Mouse (Mus musculus) hindbrain, embryonic 16.5 days (tissue): ENCODE data around the gene Dntt. TPM values are rescaled to one million over a fixed set of nuclear protein-coding genes. Genes with fewer than 3 reads are reported as not detected.

ENCODE experiments used
- ATAC-seq: fragments of 200-750 bp; cut with Nextera tagmentation; 2 replicates; pipeline ENCODE4 v1.8.0; 2017; ENCODE audit warnings: moderate TSS enrichment, moderate library complexity
- H3K27ac ChIP-seq: fragments of 300-500 bp; sonication (generic); 2 replicates; pipeline ENCODE4 v1.5.1; 2014; ENCODE audit warnings: low read depth, mild to moderate bottlenecking, control low read depth, low read length, moderate library complexity
- H3K27me3 ChIP-seq: fragments of 300-500 bp; sonication (generic); replicated peaks from 2 replicates; pipeline ENCODE4 v1.6.1; 2014; ENCODE audit warnings: low read length; ENCODE audit not compliant: control insufficient read depth, insufficient read depth
- H3K36me3 ChIP-seq: fragments of 300-500 bp; sonication (generic); 2 replicates; pipeline ENCODE4 v1.6.1; 2014; ENCODE audit warnings: mild to moderate bottlenecking, low read length, moderate library complexity, mixed read lengths; ENCODE audit not compliant: control insufficient read depth, insufficient read depth
- H3K4me1 ChIP-seq: fragments of 300-500 bp; sonication (generic); 2 replicates; pipeline ENCODE4 v1.6.1; 2014; ENCODE audit warnings: low read depth, low read length; ENCODE audit not compliant: control insufficient read depth, insufficient read depth
- H3K4me2 ChIP-seq: fragments of 300-500 bp; sonication (generic); 2 replicates; pipeline ENCODE4 v1.6.1; 2014; ENCODE audit warnings: mild to moderate bottlenecking, low read length, control low read depth, moderate library complexity
- H3K4me3 ChIP-seq: fragments of 300-500 bp; sonication (generic); 2 replicates; pipeline ENCODE4 v1.5.1; 2014; ENCODE audit warnings: mild to moderate bottlenecking, low read length, control low read depth, moderate library complexity
- H3K9ac ChIP-seq: fragments of 300-500 bp; sonication (generic); 2 replicates; pipeline ENCODE4 v1.6.1; 2014; ENCODE audit warnings: low read depth, mild to moderate bottlenecking, control low read depth, low read length, moderate library complexity
- H3K9me3 ChIP-seq: fragments of 300-500 bp; sonication (generic); 2 replicates; pipeline ENCODE4 v1.6.1; 2014; ENCODE audit warnings: mild to moderate bottlenecking, low read length, moderate library complexity; ENCODE audit not compliant: control insufficient read depth
- WGBS: fragments of 180-500 bp; shearing (Covaris S2); extraction: QIAGEN DNeasy Blood & Tissue Kit; methylation state at CpG from one replicate; pipeline ENCODE4 v1.1.7; 2014; 5-methylcytosine and 5-hydroxymethylcytosine counted together
- polyA plus RNA-seq: library from polyadenylated mRNA; unstranded; fragments of >200 nt; fragmentation: Nextera tagmentation; extraction: Ambion mirVana; gene quantifications from 2 replicates; pipeline ENCODE4 v1.2.1, GENCODE M21; 2015

Gene Dntt
- polyA plus RNA-seq, 1 experiment from 2014 or later, result 0.10 TPM

DNA sequence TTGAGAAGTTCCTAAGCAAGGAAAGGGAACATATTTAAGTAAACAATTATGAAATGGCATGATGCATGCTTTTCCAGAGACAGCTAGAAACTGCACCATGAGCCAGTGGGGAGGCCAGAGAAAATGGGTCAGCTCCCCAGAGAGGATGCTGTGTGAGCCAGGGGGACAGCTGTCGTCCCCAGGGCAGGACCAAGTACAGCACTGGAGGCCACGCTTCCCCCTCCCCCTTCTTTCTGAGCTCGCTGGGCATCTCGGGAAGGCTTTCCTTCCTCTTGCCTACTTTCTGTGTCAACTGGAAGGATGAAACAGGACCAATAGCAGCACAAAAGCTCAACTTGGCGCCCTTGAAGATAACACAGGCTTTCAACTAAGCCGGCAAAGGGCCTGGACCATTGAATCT lies 21.7 kb upstream of the Dntt start:
- Histone ChIP-seq H3K4me2 (no peak overlapping the region), H3K4me1 (no peaks in the 10 kb centered on the region), H3K9ac (no peak overlapping the region), H3K27ac (no peak overlapping the region), H3K9me3 (no peaks in the 10 kb centered on the region), H3K4me3 (no peak overlapping the region), H3K36me3 (no peaks in the 10 kb centered on the region), H3K27me3 (no peaks in the 10 kb centered on the region)
- 42% methylated on average over 6 of the region's 6 CpGs for WGBS
- no peak for ATAC-seq

DNA sequence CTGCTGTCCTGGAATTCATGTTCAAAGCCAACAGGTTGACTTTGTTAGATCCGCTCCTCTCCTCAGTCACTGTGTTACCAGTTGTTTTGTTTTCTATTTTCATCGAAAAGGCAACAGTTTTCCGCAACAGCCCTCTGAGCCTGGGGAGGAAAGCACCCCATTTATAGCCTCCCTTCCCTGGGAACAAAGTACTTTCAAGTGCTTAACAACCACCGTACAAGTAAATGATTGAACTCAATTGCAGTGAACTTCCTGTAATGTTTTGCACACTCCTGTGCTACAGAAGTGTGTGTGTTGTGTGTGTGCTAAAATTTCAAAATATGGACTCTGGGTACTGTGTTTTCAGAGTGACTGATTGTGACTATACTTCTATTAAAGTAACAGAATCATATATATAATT lies 21.3 kb upstream of the Dntt start:
- WGBS, result 84% methylated on average over 4 of the region's 4 CpGs
- no peak for ATAC-seq
- no peaks in the 10 kb centered on the region for H3K36me3 ChIP-seq
- no peak overlapping the region for H3K4me3 ChIP-seq
- no peaks in the 10 kb centered on the region for H3K9me3 ChIP-seq
- no peak overlapping the region for H3K4me2 ChIP-seq
- H3K4me1 ChIP-seq, result no peaks in the 10 kb centered on the region
- no peaks in the 10 kb centered on the region for H3K27me3 ChIP-seq
- no peak overlapping the region for H3K9ac ChIP-seq
- H3K27ac ChIP-seq, result no peak overlapping the region

DNA sequence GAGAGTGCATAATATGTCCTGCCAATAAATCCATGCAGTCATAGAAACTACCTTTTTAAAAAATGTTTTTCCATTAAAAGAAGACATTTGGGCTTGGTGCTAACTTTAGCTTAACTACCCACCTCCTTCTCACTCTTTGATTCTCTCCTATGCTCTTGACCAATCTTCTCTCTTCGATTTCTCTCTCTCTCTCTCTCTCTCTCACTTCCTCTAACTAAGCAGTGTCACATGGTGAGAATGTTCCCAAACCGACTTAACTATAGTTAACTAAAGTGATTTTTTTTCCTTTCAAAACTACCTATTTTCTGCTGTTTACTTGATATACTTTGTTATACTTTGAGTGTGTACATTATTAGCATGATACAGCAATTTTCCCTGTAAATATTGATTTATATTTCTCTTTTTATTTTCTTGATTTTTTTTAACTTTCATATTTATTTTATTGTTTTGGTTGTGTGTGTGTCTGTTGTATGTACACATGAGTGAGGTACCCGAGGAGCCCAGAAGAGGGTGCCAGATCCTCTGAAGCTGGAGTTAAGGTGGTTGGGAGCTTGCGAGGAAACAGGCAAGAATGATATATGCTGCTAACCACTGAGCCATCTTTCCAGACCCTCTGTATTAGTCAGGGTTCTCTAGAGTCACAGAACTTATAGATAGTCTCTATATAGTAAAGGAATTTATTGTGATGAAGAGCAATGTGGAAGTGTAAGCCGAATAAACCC lies 20.2 kb upstream of the Dntt start:
- no peaks in the 10 kb centered on the region for H3K9me3 ChIP-seq
- H3K4me1 ChIP-seq, result no peaks in the 10 kb centered on the region
- H3K9ac ChIP-seq, result no peak overlapping the region
- H3K36me3 ChIP-seq, result no peaks in the 10 kb centered on the region
- 93% methylated on average over 5 of the region's 5 CpGs for WGBS
- no peak overlapping the region for H3K4me3 ChIP-seq
- no peak for ATAC-seq
- no peak overlapping the region for H3K4me2 ChIP-seq
- no peaks in the 10 kb centered on the region for H3K27me3 ChIP-seq
- H3K27ac ChIP-seq, result no peak overlapping the region

DNA sequence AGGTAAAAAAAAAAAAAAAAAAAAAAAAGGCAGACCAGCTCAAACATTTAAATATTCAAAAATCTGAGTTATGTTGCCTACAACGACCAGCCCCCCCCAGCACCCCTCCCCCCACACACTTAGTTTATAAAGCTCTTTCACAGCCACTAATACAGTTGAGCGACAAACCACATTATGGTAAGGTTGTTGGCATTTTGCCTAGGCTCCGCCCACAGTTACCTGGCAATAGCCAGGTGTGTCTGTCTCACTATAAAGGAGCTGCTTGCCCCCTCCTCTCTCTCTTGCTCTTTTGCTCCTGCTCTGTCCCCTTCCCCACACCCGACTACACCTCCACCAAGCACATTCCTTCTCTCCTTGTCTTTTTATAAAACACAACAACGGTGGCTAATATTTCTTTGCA lies 17.4 kb upstream of the Dntt start:
- no peak for ATAC-seq
- Histone ChIP-seq H3K4me3 (no peak overlapping the region), H3K9ac (no peak overlapping the region), H3K4me1 (peaks cover 3% of the 10 kb centered on the region), H3K9me3 (no peaks in the 10 kb centered on the region), H3K4me2 (no peak overlapping the region), H3K27ac (no peak overlapping the region), H3K36me3 (no peaks in the 10 kb centered on the region), H3K27me3 (no peaks in the 10 kb centered on the region)
- WGBS, result 36% methylated on average over 5 of the region's 5 CpGs

DNA sequence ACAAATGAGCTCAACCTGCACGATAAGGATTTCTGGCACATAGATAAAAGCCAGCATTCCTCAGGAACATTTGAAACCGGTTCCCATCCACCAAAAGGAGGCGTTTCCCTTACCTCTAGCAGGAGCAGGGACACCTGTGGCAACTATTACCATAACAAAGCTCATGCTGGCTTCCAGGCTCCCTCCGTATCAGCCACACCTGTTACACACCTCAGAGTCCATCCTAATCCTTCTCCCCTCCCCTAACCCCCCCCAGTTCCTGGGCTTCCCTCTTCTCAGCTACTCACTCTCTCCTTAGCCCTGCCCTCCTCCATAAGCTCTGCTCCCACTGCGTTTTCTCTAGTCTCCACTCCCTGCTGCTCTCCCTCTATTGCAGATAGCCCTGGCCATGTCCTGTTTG lies 15.5 kb upstream of the Dntt start:
- Histone ChIP-seq H3K4me3 (no peak overlapping the region), H3K4me2 (no peak overlapping the region), H3K27ac (no peak overlapping the region), H3K4me1 (peaks cover 3% of the 10 kb centered on the region), H3K27me3 (no peaks in the 10 kb centered on the region), H3K9ac (no peak overlapping the region), H3K9me3 (no peaks in the 10 kb centered on the region), H3K36me3 (no peaks in the 10 kb centered on the region)
- 8% methylated on average over 5 of the region's 5 CpGs for WGBS
- no peak for ATAC-seq

DNA sequence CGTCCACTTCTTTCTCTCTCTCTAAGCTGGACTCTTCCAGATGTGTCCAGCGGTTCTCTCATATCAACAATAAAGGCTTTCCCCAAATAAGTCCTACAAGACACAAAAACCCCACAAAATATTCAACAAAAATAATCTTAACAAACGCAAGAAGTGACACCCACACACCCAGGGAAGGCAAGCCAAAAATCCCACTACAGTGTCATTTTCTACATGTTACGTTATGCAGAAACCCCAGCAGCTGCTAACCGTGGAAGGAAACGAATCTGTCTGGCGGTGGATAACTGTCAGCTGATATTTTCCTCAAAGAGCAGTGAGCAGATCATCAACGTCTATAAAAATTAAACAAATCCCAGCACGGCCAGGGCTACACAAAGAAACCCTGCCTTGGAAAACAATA lies 15.1 kb upstream of the Dntt start:
- Histone ChIP-seq H3K9me3 (no peaks in the 10 kb centered on the region), H3K4me3 (no peak overlapping the region), H3K36me3 (no peaks in the 10 kb centered on the region), H3K27me3 (no peaks in the 10 kb centered on the region), H3K4me1 (peaks cover 3% of the 10 kb centered on the region), H3K9ac (no peak overlapping the region), H3K4me2 (no peak overlapping the region), H3K27ac (no peak overlapping the region)
- WGBS, result 30% methylated on average over 9 of the region's 9 CpGs
- no peak for ATAC-seq

DNA sequence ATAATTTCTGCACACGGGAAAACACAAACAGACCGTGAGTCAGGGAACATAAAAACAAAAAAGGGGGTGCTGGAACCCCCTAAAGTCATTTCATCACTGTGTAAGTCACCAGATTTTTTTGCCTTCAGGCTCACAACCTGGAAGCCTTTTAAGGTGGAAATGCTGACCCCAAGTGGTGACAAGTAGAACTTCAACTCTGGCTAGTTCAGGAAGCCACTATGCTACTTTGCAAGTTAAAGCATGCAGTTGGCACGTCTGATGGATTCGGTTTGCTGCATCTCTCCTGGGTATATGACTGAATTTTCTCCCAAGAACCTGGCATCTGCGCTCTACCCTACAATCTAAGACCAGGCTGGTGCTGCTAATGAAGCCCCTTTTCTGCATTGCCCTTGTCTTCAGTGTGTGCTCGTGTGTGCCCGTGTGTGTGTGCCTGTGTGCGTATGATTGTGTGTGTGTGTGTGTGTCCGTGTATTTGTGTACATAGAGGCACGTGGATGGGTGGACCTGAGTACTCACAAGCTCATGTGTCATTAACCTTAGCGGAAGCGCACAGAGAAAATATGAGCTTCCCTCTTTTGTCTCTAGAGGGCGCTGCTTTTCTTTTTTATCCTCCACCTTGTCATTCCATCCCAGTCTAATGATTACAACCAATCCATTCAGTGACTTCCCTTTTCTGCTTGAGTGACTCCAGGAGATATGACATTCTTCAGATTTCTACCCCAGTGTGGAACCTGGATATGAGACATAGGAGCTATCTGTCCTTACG lies 12.9 kb upstream of the Dntt start:
- 13% methylated on average over 14 of the region's 14 CpGs for WGBS
- peak; percentile 80 for ATAC-seq
- H3K4me2 ChIP-seq, result peak overlapping the region; percentile 54
- H3K27me3 ChIP-seq, result no peaks in the 10 kb centered on the region
- no peak overlapping the region for H3K27ac ChIP-seq
- 0 out of 2 replicates have a peak overlapping the region, but pooled peaks have one; percentile 28 for H3K9ac ChIP-seq
- H3K4me1 ChIP-seq, result peaks cover 3% of the 10 kb centered on the region
- H3K4me3 ChIP-seq, result peak overlapping the region; percentile 20
- H3K36me3 ChIP-seq, result no peaks in the 10 kb centered on the region
- H3K9me3 ChIP-seq, result no peaks in the 10 kb centered on the region

DNA sequence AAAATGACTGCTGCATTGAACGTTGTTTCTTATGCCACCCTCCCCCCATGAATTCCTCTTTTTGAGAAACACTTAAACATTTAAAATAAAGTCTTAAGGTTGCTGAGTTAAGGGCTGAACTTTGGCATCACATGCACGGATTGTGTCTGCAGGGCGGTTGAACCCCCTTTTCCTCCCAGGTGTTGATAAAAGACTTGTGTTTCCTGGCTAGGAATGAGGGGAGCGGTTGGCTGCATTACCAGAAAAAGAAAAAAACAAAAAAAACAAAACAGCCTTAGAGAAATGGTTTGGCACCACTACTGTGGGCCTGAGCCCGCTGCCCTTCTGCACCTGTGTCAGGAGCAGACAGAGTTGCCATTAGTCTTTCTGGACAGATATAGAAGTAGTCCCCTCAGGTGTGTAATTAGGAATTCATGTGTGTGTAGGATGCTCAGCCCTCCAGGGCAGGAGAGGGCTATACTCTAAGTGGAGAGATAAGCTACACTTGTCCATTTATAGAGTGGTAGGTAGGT lies 9.9 kb upstream of the Dntt start:
- H3K36me3 ChIP-seq, result no peaks in the 10 kb centered on the region
- 80% methylated on average over 5 of the region's 5 CpGs for WGBS
- no peaks in the 10 kb centered on the region for H3K9me3 ChIP-seq
- no peak overlapping the region for H3K9ac ChIP-seq
- H3K4me3 ChIP-seq, result no peak overlapping the region
- H3K27ac ChIP-seq, result no peak overlapping the region
- H3K4me2 ChIP-seq, result no peak overlapping the region
- ATAC-seq, result no peak
- peaks cover 3% of the 10 kb centered on the region for H3K4me1 ChIP-seq
- no peaks in the 10 kb centered on the region for H3K27me3 ChIP-seq

DNA sequence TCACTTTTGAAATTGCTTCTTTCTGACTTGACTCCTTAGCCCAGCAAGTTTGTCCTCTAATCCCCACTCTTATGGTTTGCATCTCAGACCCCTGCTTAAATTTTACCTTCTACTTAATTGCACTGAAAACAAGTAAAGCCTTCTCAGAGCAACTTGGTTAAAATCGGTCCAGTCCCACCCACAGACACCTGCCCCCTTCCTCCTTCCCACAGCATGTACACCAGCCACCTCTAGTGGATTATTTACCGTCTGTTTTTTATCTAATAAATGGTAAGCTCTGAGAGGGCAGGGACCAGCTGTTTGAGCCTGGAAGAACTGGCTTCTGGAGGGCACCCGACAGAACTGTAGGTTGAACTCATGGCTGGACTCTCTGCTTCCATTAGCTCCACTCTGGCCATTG lies 8.5 kb upstream of the Dntt start:
- Histone ChIP-seq H3K4me2 (no peak overlapping the region), H3K9ac (no peak overlapping the region), H3K36me3 (no peaks in the 10 kb centered on the region), H3K4me1 (peaks cover 3% of the 10 kb centered on the region), H3K27me3 (no peaks in the 10 kb centered on the region), H3K27ac (no peak overlapping the region), H3K9me3 (no peaks in the 10 kb centered on the region), H3K4me3 (no peak overlapping the region)
- ATAC-seq, result no peak
- 82% methylated on average over 3 of the region's 3 CpGs for WGBS
